ENCODE assay signal across 22 mouse cellular contexts in the genomic region with DNA sequence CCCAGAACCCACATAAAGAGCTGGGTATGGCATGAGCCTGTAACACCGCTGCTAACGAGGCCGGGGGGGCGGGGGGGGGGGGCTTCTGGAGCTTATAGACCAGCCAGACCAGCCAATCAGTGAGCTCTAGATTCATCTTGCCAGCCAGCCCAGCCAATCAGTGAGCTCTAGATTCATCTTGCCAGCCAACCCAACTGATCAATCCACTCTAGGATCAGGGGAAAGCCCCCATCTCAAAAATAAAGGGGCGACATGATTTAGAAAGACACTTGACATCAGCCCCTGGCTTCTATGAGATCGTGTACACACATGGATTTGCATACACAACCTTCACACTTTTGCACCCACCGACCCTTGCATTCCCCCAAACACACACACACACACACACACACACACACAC. TPM values are rescaled to one million over a fixed set of nuclear protein-coding genes. Genes with fewer than 3 reads are reported as not detected.
"Had no signal": no experiment of that assay in that cellular context is flagged by ENCODE, and none has a peak within 500 bp of the region (broad histone marks: within the 10 kb centered on the region; RNA-seq: fewer than 3 reads in every experiment).

No protein-coding gene starts in this region.

- H3K4me1 ChIP-seq: neural tube, embryonic 12.5 days; stomach, embryonic 15.5 days had no signal

- H3K27ac ChIP-seq: neural tube, embryonic 12.5 days; neural tube, embryonic 13.5 days; neural tube, embryonic 15.5 days; stomach, embryonic 15.5 days had no signal

- H3K4me2 ChIP-seq: neural tube, embryonic 12.5 days; neural tube, embryonic 13.5 days; neural tube, embryonic 15.5 days; stomach, embryonic 15.5 days had no signal

- H3K27me3 ChIP-seq: neural tube, embryonic 12.5 days; neural tube, embryonic 13.5 days; neural tube, embryonic 15.5 days had no signal

- H3K9me3 ChIP-seq: neural tube, embryonic 12.5 days; neural tube, embryonic 13.5 days; neural tube, embryonic 15.5 days; stomach, embryonic 15.5 days had no signal

- DNase-seq: retina, postnatal 1 day; right cerebral cortex, adult 18-20 months; right cerebral cortex, postnatal 14 days; right cerebral cortex, postnatal 25 days; right cerebral cortex, postnatal 4 days; spleen, adult 18-20 months; thymus, adult 18-20 months; thymus, adult 2 months; thymus, postnatal 14 days; thymus, postnatal 25 days; thymus, postnatal 36 days; thymus, postnatal 4 days had no signal

- H3K4me3 ChIP-seq: neural tube, embryonic 12.5 days; neural tube, embryonic 13.5 days; neural tube, embryonic 15.5 days; stomach, embryonic 15.5 days had no signal

- H3K9ac ChIP-seq: neural tube, embryonic 12.5 days; neural tube, embryonic 13.5 days; neural tube, embryonic 15.5 days; stomach, embryonic 15.5 days had no signal

- H3K36me3 ChIP-seq: neural tube, embryonic 12.5 days; neural tube, embryonic 13.5 days; neural tube, embryonic 15.5 days; stomach, embryonic 15.5 days had no signal

RNA-seq across cellular contexts. Expression of gene Ackr3, which starts 23.3 kb away (rescaled TPM):
- total RNA-seq: neutrophil, adult 5-6 weeks had no signal

RNA-seq across cellular contexts. Expression of gene Iqca, which starts 27.3 kb away (rescaled TPM):
- total RNA-seq: neutrophil, adult 5-6 weeks had no signal
- polyA plus RNA-seq: neural tube, embryonic 13.5 days; small intestine, adult 2 months; spleen, adult 2 months; stomach, embryonic 14.5 days; stomach, embryonic 15.5 days; stomach, embryonic 16.5 days; thymus, adult 2 months; urinary bladder, adult 2 months had no signal
